Mouse (Mus musculus): ENCODE measurements around the gene Eml3.
"Not testable (repeated sequence)": the region's sequence is repeated elsewhere in the genome, so short reads cannot be mapped to it uniquely, and the experiment has no call there.

The Eml3 gene

DNA sequence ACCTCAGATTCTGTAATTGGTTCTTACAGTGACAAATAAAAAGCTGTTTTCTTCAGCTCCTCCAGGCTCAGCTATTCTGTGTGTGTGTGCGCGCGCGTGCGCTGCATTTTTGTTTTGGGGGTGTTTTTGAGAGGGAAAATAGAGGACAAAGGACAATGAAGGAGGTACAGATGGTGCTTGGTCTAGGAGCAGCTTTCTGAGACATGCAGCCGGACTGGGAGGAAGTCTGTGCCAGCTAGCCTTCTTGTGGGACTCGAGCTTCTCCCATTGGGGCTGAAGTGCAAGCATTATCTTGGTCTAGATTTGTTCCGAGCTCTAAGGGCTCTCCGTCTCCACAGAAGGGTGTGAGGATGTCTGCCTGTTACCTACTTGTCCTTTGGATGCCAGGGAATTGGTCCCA is 22.9 kb downstream of the Eml3 start:
- DNase-seq (ENCODE audit: low spot score): no peak

DNA sequence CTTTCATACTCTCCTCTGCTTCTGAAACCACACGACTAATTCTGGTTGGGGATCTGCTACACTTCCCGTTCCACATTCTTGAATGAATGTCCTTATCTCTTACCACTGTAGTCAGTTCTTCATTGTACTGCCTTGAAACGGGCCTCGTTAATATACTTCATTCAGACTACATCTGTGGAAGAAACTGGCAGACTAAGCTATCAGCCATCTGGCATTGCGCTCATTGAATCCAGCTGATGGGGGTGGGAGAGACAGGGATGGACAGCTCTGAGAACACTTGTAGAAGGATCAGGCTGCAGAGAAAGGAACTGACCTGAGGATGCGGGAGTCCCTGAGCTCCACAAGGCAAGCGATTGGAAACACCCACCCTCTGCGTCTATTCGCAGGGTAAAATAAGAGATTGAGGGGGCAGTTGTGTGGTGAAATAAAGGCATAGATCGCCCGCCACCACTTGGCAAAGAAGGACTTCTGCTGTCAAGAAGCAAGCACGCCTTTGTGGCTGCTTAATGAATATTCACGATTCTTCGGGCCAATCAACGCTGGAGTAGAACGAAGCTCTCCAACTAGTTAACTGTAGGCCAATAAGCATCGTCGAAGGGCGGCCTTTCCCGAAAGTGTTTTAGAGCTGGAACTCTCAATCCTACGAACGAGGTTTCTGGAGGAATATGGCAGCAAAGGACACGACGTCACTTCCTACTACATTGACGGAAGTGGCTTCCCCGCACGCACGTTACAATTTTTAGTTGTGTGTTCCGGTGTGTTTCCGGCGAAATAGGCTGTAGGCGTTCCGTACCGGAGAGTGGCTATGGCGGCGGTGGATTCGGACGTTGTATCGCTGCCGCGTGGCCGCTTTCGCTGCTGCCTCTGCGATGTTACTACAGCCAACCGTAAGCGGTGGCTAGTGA is 24.0 kb downstream of the Eml3 start, which contains the start of gene Tut1:
TSS of gene Tut1 (plus strand) at position 713 of the 905 bp plus-strand sequence.
- peak; percentile 99 for DNase-seq (ENCODE audit: low spot score)

DNA sequence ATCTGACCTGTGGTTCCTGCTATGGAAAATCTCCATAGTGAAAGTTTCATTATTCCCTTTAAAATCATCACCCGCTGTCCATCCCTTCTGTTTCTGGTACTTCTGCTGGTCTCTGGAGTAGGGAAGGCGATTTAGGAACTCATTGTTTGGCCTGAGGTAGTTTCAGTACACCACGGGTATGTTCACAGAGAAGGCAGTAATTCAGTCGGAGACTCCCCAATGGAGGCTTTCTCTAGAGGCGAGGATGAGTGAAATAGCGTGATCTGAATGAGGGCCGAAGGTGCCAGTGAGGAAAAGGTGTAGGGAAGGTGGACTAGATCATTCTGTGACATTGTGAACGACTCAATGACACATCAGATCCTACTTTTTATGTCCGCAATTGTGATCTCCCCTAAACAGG is 24.8 kb downstream of the Eml3 start:
- peak; percentile 44 for DNase-seq (ENCODE audit: low spot score)

DNA sequence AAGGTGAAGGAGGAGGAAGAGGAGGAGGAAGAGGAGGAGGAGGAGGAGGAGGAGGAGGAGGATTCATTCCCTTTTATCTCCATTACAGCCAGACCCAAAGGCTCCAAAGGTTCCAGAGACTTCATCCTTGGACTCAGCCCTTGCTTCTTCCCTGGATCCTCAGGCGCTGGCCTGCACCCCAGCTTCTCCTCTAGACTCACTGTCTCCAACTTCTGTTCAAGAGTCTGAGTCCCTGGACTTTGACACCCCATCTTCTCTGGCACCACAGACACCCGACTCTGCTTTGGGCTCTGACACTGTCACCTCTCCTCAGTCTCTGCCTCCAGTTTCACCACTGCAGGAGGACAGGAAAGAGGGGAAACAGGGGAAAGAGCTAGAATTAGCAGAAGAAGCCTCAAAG is 32.9 kb downstream of the Eml3 start:
- no peak for DNase-seq (ENCODE audit: low spot score)

- no peak for DNase-seq (ENCODE audit: low spot score)
These were observed 35.7 kb downstream of the Eml3 start for GRCm38 (mm10) chr19:8965075-8965474.

DNA sequence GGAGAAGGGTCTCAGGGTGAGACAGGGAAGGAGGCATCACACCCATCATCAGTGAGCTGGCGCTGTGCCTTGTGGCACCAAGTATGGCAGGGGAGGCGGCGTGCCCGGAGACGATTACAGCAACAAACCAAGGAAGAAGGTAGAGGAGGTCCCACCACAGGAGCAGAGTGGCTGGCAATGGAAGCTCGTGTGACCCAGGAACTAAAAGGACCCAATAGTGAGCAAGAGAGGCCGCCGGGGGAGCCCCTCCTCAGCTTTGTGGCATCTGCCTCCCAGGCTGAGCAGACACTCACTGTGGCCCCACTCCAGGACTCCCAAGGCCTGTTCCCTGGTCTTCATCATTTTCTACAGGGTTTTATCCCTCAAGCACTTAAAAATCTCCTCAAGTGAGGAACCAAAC is 36.4 kb downstream of the Eml3 start:
- DNase-seq (ENCODE audit: low spot score): peak; percentile 51

- no peak for DNase-seq (ENCODE audit: low spot score)
These were observed 36.8 kb downstream of the Eml3 start for GRCm38 (mm10) chr19:8966198-8966589.

- peak; percentile 99 for DNase-seq (ENCODE audit: low spot score)
These were observed 37.4 kb downstream of the Eml3 start, which contains the start of gene Eef1g for GRCm38 (mm10) chr19:8966590-8967372. Gene Eef1g (plus strand): TSS chr19:8967041.

DNA sequence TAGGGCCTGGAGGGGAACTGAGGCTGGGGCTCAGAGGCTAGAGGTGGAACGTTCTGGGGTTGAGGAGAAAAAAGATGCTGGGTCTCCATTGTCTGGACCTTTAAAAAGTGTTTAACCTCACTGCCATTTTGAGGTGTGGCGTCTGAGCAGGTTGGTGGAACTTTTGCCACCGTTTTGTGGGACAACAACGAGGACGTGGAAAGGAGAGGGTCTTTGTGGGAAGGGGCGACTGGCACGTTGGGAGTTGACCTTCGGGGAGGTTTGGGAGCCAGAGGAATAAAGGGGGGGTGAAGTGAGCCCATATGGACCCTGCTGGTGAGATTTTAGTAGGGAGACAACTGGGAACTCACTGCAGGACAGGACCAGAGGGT is 38.0 kb downstream of the Eml3 start:
- DNase-seq (ENCODE audit: low spot score): no peak

DNA sequence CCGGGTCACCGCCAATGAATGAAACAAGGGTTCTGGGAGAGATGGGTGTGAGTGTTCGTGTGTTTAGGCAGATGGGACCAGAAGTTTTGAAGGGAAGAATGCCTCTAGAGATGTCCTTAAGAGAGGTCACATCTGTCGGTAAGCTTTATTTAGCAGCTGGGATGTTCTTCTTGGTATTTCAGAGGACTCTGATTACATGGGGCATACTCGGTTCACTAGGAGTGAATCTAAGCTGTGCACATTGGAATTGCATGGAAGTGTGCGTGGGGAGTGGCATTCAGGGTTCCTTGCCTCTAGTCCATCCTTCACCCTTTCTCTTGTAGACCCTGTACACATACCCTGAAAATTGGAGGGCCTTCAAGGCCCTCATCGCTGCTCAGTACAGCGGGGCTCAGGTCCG is 38.5 kb downstream of the Eml3 start:
- DNase-seq (ENCODE audit: low spot score): no peak

- DNase-seq (ENCODE audit: low spot score): not testable (repeated sequence)
These were observed 43.1 kb downstream of the Eml3 start for GRCm38 (mm10) chr19:8972491-8972890.

- DNase-seq (ENCODE audit: low spot score): no peak
These were observed 45.3 kb downstream of the Eml3 start for GRCm38 (mm10) chr19:8974638-8975037.

DNA sequence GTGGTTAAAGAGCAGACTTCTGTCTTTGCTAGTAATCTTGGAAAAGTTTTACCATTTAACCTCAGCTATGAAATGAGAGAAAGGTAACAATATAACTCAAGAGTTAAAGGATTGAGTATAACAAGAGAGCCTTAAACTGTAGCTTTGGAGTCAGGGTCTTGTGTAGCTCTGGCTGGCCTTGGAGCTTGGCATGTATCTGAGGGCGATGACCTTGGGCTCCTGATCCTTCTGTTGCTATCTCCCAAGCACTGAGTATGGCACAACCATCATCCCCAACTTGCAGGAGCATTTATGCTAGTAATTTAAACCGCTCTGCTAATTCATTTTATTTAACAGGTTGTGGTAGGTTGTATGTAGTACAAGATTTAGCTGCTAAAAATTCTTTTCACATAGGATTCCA is 46.1 kb downstream of the Eml3 start:
- no peak for DNase-seq (ENCODE audit: low spot score)

GRCm38 (mm10) chr19:8976535-8976934 is 47.2 kb downstream of the Eml3 start:
- DNase-seq (ENCODE audit: low spot score): peak; percentile 82

- DNase-seq (ENCODE audit: low spot score): no peak
These were observed 51.4 kb downstream of the Eml3 start for GRCm38 (mm10) chr19:8980771-8981170.

DNA sequence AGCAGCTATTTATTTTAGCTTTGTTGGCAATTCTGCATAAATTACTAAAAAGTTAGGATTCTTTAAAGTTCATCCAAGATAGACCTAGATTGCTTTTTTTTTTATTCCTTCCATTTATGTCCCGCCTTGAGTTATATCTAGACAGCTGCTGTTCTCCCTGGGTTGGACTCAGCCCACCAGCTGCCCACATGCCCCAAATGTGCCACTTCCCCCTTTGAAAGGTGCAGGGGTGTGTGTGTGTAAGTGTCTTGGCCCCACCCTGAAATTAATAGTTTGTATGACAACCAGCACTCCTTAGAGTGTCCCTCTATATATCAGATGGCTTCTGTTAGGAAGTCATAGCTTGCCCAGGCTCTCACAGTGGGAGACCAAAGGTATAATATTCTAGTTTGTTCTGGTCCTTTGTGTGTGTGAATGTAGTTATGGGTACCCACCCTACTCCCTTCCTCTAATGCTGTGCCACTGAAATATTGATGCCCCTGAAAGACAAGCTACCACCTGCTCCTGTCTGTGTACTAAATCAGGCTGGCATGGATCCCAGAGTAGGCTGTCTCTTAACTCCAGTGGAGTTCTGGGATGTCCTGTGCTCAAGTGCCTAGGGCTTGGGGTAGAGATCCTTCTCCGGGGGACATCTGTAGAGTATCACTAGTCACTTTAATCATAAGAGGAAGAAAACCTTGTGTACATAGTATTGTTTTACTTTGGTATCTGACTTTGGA is 52.3 kb downstream of the Eml3 start:
- peak; percentile 50 for DNase-seq (ENCODE audit: low spot score)

GRCm38 (mm10) chr19:8982303-8983149 is 53.2 kb downstream of the Eml3 start:
- peak; percentile 48 for DNase-seq (ENCODE audit: low spot score)

- peak; percentile 72 for DNase-seq (ENCODE audit: low spot score)
These were observed 53.8 kb downstream of the Eml3 start for GRCm38 (mm10) chr19:8983150-8983650.

DNA sequence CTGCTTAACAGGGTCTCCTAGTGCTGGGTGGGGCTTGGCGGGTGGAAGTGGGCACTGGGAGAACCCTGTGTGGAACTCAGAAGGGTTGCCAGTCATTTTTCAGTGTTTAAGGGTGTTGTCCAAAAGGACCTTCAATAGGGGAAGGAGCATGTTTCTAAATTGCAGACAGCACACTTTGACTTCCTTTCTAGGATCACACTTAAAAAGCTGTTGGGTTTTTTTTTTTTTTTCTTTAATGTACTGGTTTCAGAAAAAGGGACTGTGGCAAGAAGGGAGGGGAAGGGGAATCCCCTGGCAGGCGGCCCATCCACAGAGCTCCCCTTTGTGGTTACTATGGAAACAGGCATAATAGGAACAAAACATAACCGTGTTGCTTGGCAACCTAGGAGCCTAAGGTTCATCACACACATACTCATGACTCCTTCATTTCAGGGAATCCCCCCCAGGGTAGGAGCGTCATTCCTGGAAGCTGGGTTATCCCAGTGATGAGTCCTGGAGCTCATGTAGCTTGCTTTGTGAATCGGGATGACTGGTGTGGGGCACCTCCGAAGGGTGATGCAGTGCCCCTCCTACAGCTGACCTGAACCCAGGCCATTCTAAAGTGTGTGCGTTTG is 55.0 kb downstream of the Eml3 start:
- peak; percentile 81 for DNase-seq (ENCODE audit: low spot score)

DNA sequence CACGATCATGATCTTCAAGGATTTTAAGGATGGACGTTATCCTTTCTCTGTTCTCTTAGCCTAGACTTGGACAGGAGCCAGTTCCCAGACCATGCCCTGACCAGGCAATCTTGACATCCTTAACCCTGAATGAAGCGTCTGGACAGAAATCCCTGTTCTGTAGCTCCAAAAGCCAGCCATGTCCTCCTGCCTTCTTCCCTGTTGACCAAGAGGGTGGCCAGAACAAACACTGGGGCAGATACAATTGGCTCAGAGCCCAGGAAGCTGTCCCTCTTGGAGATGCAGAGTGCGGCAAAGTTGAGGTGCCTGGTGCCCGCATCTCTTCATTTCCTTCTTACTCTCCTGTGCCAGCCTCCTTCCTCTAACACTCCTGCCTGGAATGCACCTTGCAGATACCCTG is 56.5 kb downstream of the Eml3 start:
- DNase-seq (ENCODE audit: low spot score): peak; percentile 80

GRCm38 (mm10) chr19:8987816-8988215 is 58.5 kb downstream of the Eml3 start:
- peak; percentile 60 for DNase-seq (ENCODE audit: low spot score)

Measured in adipocyte (in vitro differentiated cells).